Mouse (Mus musculus): ENCODE data around the gene Drosha. TPM values are rescaled to one million over a fixed set of nuclear protein-coding genes. Genes with fewer than 3 reads are reported as not detected.
"Not testable (repeated sequence)": the region's sequence is repeated elsewhere in the genome, so short reads cannot be mapped to it uniquely, and the experiment has no call there.

Drosha gene
- polyA plus RNA-seq, 1 experiment from 2014 or later = 50.0 TPM

DNA sequence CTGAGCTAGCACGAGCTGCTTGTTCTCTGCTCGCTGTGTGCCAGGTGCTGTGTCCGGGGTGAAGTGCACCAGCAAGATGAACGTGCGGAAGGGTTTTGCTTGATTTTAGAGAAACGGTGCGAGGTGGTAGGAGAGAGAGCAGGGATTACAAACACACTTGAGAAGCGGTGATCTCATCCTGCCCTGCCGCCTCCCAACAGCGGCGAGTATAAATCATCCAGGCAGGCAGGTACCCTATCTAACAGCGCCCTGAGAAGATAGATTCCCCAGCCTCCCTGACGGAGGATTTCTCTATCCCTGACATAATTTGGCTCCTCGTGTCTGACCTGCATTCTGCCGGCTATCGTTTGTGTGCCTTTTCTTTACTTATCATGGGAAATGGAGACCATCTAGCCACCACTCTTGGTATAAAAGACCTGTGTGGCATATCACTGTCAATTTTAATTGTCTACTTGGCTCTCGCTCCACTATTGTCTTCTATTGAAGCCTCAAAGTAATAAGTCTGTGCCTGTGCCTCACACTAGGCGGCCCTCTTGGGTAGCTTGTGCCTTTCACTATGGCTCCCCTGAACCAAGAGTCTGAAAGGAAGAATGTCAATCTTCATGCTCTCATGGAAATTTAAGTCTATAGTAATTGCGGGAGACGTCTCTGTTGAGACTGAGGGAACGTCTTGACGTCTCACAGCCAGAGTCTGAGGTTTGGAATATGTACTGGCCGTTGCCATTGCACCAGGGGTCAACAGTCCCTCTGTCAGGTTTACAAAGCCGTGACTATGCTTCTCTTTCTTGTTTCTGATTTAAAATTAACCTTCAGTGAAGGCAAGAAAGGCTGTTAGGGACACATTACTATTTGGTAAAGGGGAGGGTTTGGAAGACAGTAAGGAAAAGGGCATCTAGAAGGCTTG lies 95.6 kb downstream of the Drosha start:
- H3K4me3 ChIP-seq = no peak overlapping the region
- 0 out of 2 replicates have a peak, but pooled peaks cover 4% of the 10 kb centered on the region for H3K4me1 ChIP-seq (replicated peaks)
- peaks cover 78% of the 10 kb centered on the region for H3K36me3 ChIP-seq
- H3K9me3 ChIP-seq = no peaks in the 10 kb centered on the region
- peak overlapping the region; percentile 40; the same call in 1 of the 2 replicates for H3K27ac ChIP-seq
- no peak overlapping the region for H3K9ac ChIP-seq
- peak; percentile 52; the same call in 1 of the 2 replicates for ATAC-seq (ENCODE audit: low FRiP score)
- H3K27me3 ChIP-seq = no peaks in the 10 kb centered on the region
- H3K4me2 ChIP-seq = no peak overlapping the region
- WGBS = 66% methylated on average over 24 of the region's 24 CpGs

DNA sequence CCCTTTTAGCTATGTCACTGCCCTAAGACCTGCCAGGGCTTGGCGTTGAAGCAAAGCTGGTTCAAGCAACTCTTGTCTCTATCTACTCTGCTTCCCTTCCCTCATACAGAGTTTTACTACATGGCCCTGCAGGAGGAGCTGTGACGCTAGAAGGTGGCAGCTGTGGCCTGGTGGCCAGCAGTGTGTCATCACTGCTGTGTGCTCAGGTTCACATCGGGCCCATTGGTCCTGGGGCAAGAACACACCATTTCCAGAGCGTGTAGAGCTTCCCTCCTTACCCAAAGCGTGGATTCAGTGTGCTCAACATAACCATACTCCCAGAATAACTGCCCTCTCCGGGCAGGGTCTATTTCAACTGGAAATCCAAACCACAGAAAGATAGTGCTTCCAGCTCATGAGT lies 97.3 kb downstream of the Drosha start:
- no peak for ATAC-seq (ENCODE audit: low FRiP score)
- H3K27ac ChIP-seq = no peak overlapping the region
- 92% methylated on average over 6 of the region's 6 CpGs for WGBS
- H3K4me1 ChIP-seq (replicated peaks) = 0 out of 2 replicates have a peak, but pooled peaks cover 4% of the 10 kb centered on the region
- peaks cover 78% of the 10 kb centered on the region for H3K36me3 ChIP-seq
- H3K4me3 ChIP-seq = no peak overlapping the region
- H3K9me3 ChIP-seq = no peaks in the 10 kb centered on the region
- no peak overlapping the region for H3K9ac ChIP-seq
- no peaks in the 10 kb centered on the region for H3K27me3 ChIP-seq
- H3K4me2 ChIP-seq = no peak overlapping the region

DNA sequence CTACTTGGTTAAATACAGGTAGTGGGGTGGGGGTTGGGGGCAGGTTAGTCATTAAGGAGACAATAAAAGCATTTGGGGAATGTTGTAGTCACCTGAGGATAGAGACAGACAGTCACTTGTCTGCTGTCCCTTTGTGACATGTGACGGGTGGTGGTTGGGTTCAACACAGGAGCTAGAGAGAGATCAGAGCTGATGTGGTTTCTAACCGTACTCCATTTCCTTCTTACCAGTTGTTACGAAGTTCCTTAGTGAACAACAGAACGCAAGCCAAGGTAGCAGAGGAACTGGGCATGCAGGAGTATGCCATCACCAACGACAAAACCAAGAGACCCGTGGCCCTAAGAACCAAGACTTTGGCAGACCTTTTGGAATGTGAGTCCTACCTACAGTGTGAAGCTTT lies 99.2 kb downstream of the Drosha start:
- no peak for ATAC-seq (ENCODE audit: low FRiP score)
- Histone ChIP-seq H3K4me3 (no peak overlapping the region), H3K27ac (no peak overlapping the region), H3K9ac (no peak overlapping the region), H3K9me3 (no peaks in the 10 kb centered on the region), H3K4me2 (no peak overlapping the region), H3K36me3 (peaks cover 70% of the 10 kb centered on the region), H3K4me1 (replicated peaks) (0 out of 2 replicates have a peak, but pooled peaks cover 4% of the 10 kb centered on the region), H3K27me3 (no peaks in the 10 kb centered on the region)
- 98% methylated on average over 6 of the region's 6 CpGs for WGBS

DNA sequence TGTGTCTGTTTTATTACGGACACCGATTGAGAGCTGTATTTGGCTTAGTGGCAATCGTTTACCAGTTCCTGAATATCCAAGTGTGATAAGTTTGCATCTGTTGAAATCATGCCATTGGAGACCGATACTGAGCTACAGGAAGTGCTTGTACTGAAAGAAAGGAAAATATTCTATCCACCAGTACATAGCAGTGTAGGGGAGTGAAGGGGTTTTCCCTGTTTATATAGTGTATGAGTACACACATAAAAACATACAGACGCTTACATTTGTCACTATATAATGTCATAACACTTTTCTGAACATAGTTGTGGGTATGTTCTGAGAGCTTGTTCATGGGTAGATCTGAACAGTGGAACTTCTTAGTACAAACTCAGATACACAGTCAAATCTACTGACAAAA lies 106.9 kb downstream of the Drosha start:
- Histone ChIP-seq H3K4me3 (no peak overlapping the region), H3K9ac (no peak overlapping the region), H3K9me3 (no peaks in the 10 kb centered on the region), H3K27me3 (no peaks in the 10 kb centered on the region), H3K27ac (no peak overlapping the region), H3K4me2 (no peak overlapping the region), H3K4me1 (replicated peaks) (no peaks in the 10 kb centered on the region), H3K36me3 (peaks cover 53% of the 10 kb centered on the region)
- no peak for ATAC-seq (ENCODE audit: low FRiP score)
- WGBS = 93% methylated on average over 5 of the region's 5 CpGs

DNA sequence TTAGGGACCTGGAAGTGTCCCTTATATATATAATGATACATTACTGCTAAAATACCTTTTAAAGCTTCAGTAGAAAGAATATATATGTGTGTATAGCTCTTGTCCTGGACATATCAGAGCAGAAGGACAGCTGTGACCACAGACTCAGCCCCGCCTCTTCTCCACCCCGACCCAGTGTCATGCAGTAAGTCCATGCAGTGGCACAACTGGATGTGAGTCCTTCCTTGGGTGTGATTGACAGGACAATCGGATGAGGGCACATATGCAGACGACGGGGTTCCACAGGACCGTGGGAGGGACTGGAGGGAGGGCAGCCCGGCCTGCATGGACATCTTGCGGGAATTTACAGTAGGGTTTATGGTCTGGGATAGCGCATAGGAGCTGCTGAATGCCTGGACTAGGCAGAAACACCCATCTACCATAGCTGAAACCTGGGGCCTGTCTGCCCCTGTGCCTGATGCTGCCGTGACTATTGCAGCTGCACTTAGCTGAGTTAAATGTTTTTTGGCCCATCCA lies 111.7 kb downstream of the Drosha start:
- H3K36me3 ChIP-seq = peaks cover 37% of the 10 kb centered on the region
- no peak overlapping the region for H3K27ac ChIP-seq
- 91% methylated on average over 10 of the region's 10 CpGs for WGBS
- H3K4me2 ChIP-seq = no peak overlapping the region
- no peaks in the 10 kb centered on the region for H3K4me1 ChIP-seq (replicated peaks)
- H3K9ac ChIP-seq = no peak overlapping the region
- H3K9me3 ChIP-seq = no peaks in the 10 kb centered on the region
- H3K27me3 ChIP-seq = no peaks in the 10 kb centered on the region
- ATAC-seq (ENCODE audit: low FRiP score) = no peak
- no peak overlapping the region for H3K4me3 ChIP-seq

DNA sequence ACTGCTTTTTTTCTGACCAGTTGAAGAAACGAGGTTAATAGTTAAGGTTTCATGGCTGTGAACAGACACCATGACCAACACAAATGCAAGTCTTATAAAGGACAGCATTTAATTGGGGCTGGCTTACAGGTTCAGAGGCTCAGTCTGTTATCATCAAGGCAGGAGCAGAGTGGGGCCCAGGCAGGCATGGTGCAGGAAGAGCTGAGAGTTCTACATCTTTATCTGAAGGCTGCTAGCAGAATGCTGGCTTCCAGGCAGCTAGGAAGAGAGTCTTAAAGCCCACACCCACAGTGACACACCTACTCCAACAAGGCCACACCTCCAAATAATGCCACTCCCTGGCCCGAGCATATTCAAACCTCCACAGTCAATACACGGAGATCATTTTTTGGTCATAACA lies 112.7 kb downstream of the Drosha start:
- H3K4me2 ChIP-seq; H3K9me3 ChIP-seq; H3K27ac ChIP-seq; H3K4me3 ChIP-seq; H3K4me1 ChIP-seq (replicated peaks); H3K27me3 ChIP-seq; H3K9ac ChIP-seq; ATAC-seq (ENCODE audit: low FRiP score): not testable (repeated sequence)
- H3K36me3 ChIP-seq = peaks cover 34% of the 10 kb centered on the region
- WGBS = 90% methylated on average over 3 of the region's 3 CpGs

DNA sequence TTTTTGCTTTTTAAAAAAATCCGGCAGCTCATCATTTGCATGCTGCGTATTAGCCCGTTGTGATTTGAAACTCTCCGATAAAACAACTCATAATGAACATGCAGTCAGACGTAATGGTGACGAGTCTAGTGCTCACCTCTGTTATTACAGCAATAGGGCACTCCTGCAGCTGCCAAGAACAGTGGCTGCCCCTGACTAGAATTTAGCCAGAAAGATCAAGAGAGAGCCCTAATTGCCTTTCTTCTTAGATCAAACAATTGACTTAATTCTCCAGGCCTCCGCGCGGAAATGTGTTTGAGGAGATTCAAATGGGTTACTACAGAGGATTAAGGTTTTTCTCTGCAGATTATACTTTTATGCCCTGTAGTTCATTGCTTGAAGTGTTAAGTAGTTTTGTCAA lies 116.5 kb downstream of the Drosha start:
- Histone ChIP-seq H3K4me3 (no peak overlapping the region), H3K9me3 (no peaks in the 10 kb centered on the region), H3K36me3 (peaks cover 21% of the 10 kb centered on the region), H3K27me3 (no peaks in the 10 kb centered on the region), H3K4me2 (no peak overlapping the region), H3K9ac (no peak overlapping the region), H3K4me1 (replicated peaks) (no peaks in the 10 kb centered on the region), H3K27ac (no peak overlapping the region)
- WGBS = 80% methylated on average over 9 of the region's 9 CpGs
- no peak for ATAC-seq (ENCODE audit: low FRiP score)

DNA sequence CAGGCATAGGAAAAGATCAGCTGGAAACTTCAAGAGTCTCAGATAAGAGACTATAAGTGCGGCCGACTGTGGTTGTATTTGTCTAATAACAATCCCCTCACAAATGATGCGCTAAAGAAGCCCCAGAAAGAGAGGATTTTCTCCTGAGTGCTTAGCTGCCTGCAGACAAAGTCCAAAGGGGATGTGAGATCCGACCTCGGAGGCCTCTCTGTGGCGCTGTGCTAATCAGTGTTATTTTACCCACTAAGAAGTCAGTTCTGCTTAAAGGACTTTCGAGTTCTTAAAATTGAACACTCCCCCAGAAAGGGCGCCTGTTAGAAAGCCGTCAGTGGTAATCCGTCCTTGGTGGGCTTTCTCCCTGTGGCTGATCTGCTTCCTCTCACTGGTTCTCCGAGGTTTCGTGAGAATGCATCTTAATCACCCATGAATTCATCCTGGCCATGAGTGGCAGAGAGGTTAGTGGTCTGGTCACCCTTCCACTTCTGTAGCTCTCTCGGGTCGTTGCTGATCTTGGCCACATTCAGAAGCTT lies 117.1 kb downstream of the Drosha start:
- Histone ChIP-seq H3K27me3 (no peaks in the 10 kb centered on the region), H3K4me3 (no peak overlapping the region), H3K27ac (no peak overlapping the region), H3K9me3 (no peaks in the 10 kb centered on the region), H3K4me1 (replicated peaks) (no peaks in the 10 kb centered on the region), H3K9ac (no peak overlapping the region), H3K4me2 (no peak overlapping the region), H3K36me3 (peaks cover 15% of the 10 kb centered on the region)
- 67% methylated on average over 14 of the region's 14 CpGs for WGBS
- ATAC-seq (ENCODE audit: low FRiP score) = no peak

DNA sequence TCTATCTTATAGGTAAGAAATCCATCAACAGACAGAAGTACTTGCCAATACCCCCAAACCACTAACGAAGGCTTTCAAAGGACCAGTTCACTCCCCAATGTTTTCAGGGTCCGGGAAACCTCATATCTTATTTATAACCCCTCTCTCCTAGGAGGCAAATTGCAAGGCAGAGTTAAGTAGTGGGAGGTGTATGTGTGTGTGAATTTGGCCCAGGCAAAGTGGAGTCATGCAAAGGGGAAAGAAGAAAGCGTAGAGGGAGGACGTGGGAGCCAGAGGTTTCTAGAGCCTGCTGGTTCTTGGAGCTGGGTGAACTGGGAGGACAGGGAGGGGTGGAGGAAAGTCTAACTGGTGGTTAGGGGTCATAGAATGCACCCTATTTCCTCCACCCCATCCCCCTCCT lies 117.8 kb downstream of the Drosha start:
- no peak for ATAC-seq (ENCODE audit: low FRiP score)
- Histone ChIP-seq H3K9ac (no peak overlapping the region), H3K4me1 (replicated peaks) (no peaks in the 10 kb centered on the region), H3K36me3 (peaks cover 13% of the 10 kb centered on the region), H3K9me3 (no peaks in the 10 kb centered on the region), H3K4me2 (no peak overlapping the region), H3K4me3 (no peak overlapping the region), H3K27me3 (no peaks in the 10 kb centered on the region), H3K27ac (no peak overlapping the region)
- WGBS = 90% methylated on average over 4 of the region's 4 CpGs

DNA sequence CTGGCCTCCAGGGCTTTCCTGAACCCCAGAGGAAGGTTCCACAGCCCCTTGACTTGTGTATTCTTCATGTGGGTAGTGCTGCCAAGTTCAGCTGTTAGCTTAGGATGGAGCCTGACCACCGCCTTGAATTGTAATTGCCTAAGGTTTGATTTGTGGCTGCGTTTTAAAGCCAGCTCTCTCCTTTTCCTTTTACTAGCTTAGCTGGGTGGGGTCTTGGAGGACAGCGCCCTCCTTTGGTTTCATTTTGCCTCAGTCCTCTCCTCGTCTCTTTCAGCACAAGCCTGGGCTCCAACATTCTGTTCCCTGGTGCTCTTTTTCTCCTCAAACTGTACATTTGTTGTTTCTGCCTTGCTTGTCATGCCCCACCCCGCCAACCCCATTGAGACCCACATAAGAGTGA lies 133.4 kb downstream of the Drosha start:
- no peak overlapping the region for H3K27ac ChIP-seq
- no peak for ATAC-seq (ENCODE audit: low FRiP score)

DNA sequence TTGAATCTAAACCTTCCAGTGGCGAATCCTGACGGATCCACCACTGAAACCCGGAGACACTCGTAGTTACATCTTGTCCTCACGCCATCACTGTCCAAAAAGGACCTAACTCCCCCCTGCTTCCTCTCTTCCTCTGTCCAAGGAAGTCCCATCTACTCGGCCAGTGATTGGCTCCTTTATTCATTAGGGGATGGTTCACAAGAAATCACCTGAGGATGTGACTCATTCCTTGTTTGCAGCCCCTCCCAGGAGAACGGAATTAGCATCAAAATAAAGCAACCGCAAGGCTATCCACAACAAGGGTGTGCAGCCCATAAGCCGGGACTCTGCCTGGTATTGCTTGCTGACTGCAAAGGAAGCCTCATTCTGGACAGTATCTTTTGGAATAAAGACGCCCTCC lies 137.6 kb downstream of the Drosha start:
- no peak for ATAC-seq (ENCODE audit: low FRiP score)
- 86% methylated on average over 10 of the region's 10 CpGs for WGBS
- H3K9me3 ChIP-seq = no peaks in the 10 kb centered on the region
- no peaks in the 10 kb centered on the region for H3K4me1 ChIP-seq (replicated peaks)
- H3K36me3 ChIP-seq = no peaks in the 10 kb centered on the region
- no peak overlapping the region for H3K27ac ChIP-seq
- no peak overlapping the region for H3K4me3 ChIP-seq
- no peak overlapping the region for H3K4me2 ChIP-seq
- no peaks in the 10 kb centered on the region for H3K27me3 ChIP-seq
- no peak overlapping the region for H3K9ac ChIP-seq

More for the DNA sequence above, 133.4 kb downstream of the Drosha start:
- Histone ChIP-seq H3K4me3 (no peak overlapping the region), H3K27me3 (no peaks in the 10 kb centered on the region), H3K9me3 (peaks cover 13% of the 10 kb centered on the region), H3K4me2 (no peak overlapping the region), H3K9ac (no peak overlapping the region), H3K4me1 (replicated peaks) (no peaks in the 10 kb centered on the region), H3K36me3 (no peaks in the 10 kb centered on the region; the same call in 1 of the 2 replicates)
- 85% methylated on average over 5 of the region's 5 CpGs for WGBS

DNA sequence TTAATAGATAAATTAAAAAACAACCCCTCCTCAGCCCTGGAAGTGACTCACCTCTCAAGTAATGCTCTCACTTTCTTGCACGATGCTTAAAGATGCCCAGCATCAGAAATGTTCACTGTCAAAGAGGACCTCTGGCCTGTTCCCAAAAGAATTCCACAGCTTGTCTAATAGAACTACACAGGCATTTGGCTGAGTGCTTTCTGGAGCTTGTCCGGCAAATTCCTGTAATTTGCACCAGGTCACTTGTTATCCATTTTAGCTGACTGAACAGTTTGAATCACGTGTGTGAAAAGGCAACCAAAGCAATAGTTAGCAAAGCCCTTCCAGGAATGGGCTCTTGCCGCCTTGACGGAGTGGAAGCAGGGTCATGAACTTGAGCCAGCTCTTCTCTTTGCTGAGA lies 140.6 kb downstream of the Drosha start:
- no peak overlapping the region for H3K27ac ChIP-seq
- H3K4me2 ChIP-seq = no peak overlapping the region
- no peaks in the 10 kb centered on the region for H3K9me3 ChIP-seq
- ATAC-seq (ENCODE audit: low FRiP score) = no peak
- H3K4me1 ChIP-seq (replicated peaks) = no peaks in the 10 kb centered on the region
- H3K27me3 ChIP-seq = no peaks in the 10 kb centered on the region
- H3K4me3 ChIP-seq = no peak overlapping the region
- H3K36me3 ChIP-seq = no peaks in the 10 kb centered on the region
- 82% methylated on average over 5 of the region's 5 CpGs for WGBS
- H3K9ac ChIP-seq = no peak overlapping the region
